Mouse (Mus musculus) forebrain, embryonic 13.5 days (tissue): ENCODE measurements around the gene Stxbp4. TPM values are rescaled to one million over a fixed set of nuclear protein-coding genes. Genes with fewer than 3 reads are reported as not detected.

Experiments used
- ATAC-seq: fragments of 200-750 bp; cut with Nextera tagmentation; 2 replicates; pipeline ENCODE4 v1.8.0; 2017
- H3K27ac ChIP-seq: fragments of 300-500 bp; sonication (generic); 2 replicates; pipeline ENCODE4 v1.5.1; 2015; ENCODE audit warnings: inconsistent platforms, mild to moderate bottlenecking, moderate library complexity
- H3K27me3 ChIP-seq: fragments of 300-500 bp; sonication (generic); 2 replicates; pipeline ENCODE4 v1.6.1; 2015; ENCODE audit warnings: mild to moderate bottlenecking, inconsistent platforms
- H3K36me3 ChIP-seq: fragments of 300-500 bp; sonication (generic); 2 replicates; pipeline ENCODE4 v1.6.1; 2015; ENCODE audit warnings: mild to moderate bottlenecking, inconsistent platforms; ENCODE audit not compliant: poor library complexity, severe bottlenecking
- H3K4me1 ChIP-seq: fragments of 300-500 bp; sonication (generic); 2 replicates; pipeline ENCODE4 v1.6.1; 2015; ENCODE audit warnings: inconsistent platforms
- H3K4me2 ChIP-seq: fragments of 300-500 bp; sonication (generic); 2 replicates; pipeline ENCODE4 v1.6.1; 2015; ENCODE audit warnings: inconsistent platforms, mild to moderate bottlenecking, moderate library complexity
- H3K4me3 ChIP-seq: fragments of 300-500 bp; sonication (generic); 2 replicates; pipeline ENCODE4 v1.5.1; 2015; ENCODE audit warnings: mild to moderate bottlenecking, inconsistent platforms
- H3K9ac ChIP-seq: fragments of 300-500 bp; sonication (generic); 2 replicates; pipeline ENCODE4 v1.6.1; 2015; ENCODE audit warnings: mild to moderate bottlenecking, inconsistent platforms
- H3K9me3 ChIP-seq: fragments of 300-500 bp; sonication (generic); replicated peaks from 2 replicates; pipeline ENCODE4 v1.6.1; 2016; ENCODE audit warnings: inconsistent platforms
- WGBS: fragments of 180-500 bp; shearing (Covaris S2); methylation state at CpG from one replicate; pipeline ENCODE4 v1.1.7; 2015; 5-methylcytosine and 5-hydroxymethylcytosine counted together
- polyA plus RNA-seq: library from polyadenylated mRNA; unstranded; fragments of >200 nt; fragmentation: Nextera tagmentation; extraction: Ambion mirVana; gene quantifications from 2 replicates; pipeline ENCODE4 v1.2.1, GENCODE M21; 2015

The Stxbp4 gene
- polyA plus RNA-seq, 1 experiment from 2014 or later: 29.4 TPM

DNA sequence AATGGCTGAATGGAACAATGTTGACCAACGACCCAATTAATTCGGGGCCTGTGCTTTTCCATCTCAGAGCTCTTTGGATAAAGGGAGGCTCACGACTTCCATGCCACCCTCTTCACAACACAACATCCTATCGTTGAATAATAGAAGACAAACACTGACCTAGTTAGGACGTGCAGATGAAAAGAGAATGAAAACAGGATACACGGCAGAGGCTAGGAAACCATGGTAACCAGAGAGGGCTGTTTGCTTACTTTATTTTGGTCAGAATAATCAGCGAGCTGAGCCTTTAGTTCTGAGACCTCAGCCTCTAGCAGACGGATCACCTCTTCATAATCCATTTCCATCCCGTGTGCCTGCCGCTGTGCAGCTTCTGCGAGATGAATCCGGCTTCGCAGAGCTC is 89.3 kb downstream of the Stxbp4 start:
- H3K4me1 ChIP-seq: peaks cover 39% of the 10 kb centered on the region
- 4% methylated on average over 13 of the region's 13 CpGs for WGBS
- H3K9me3 ChIP-seq: no peaks in the 10 kb centered on the region; the same call in 1 of the 2 replicates
- no peak overlapping the region for H3K27ac ChIP-seq
- peaks cover 10% of the 10 kb centered on the region for H3K36me3 ChIP-seq
- ATAC-seq: peak; percentile 83
- no peak overlapping the region for H3K4me3 ChIP-seq
- H3K4me2 ChIP-seq: peak overlapping the region; percentile 37; the same call in 1 of the 2 replicates
- H3K9ac ChIP-seq: no peak overlapping the region
- H3K27me3 ChIP-seq: peaks cover 41% of the 10 kb centered on the region

DNA sequence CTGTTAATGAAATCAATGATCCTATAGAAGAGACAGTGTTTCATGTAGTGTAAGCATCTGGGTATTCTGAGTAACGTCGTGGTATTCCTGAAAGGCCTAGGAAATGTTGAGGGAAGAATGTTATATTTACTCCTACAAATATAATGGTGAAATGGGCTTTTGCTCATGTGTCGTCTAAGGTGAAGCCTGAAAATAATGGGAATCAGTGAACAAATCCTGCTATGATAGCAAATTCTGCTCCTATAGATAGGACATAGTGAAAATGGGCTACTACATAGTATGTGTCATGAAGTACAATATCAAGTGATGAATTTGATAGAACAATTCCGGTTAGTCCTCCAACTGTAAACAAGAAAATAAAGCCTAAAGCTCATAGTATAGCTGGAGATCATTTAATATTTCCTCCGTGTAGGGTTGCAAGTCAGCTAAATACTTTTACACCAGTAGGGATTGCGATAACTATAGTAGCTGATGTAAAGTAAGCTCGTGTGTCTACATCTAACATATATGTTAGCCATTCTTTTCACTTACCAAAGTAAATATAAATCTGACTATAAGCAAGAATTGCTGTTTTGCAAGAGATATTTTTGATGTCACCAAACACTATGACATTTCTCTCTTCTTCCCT is 99.1 kb downstream of the Stxbp4 start:
- Histone ChIP-seq H3K4me2 (no peak overlapping the region), H3K27me3 (no peaks in the 10 kb centered on the region), H3K9ac (no peak overlapping the region), H3K4me3 (no peak overlapping the region), H3K36me3 (peaks cover 24% of the 10 kb centered on the region), H3K4me1 (no peaks in the 10 kb centered on the region), H3K9me3 (no peaks in the 10 kb centered on the region), H3K27ac (no peak overlapping the region)
- WGBS: 93% methylated on average over 7 of the region's 7 CpGs
- no peak for ATAC-seq

DNA sequence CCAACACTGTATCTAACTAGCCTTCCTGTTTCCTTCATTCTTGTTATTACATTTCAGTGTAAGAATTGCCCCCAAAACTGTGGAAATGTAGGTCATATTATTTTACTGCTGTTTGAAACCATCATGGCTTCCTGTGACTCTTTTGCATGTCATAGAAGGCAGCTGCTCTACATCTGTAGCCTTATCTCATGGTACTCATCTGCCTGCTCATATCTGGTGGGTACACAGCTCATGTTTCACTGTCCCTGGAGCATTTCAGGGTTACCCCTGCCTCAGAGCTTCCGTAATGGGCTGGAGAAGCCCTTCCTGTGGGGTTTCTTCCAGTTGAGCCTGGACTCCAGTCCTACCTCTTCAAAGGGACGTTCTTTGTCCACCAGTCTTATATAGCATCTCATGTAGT is 112.6 kb downstream of the Stxbp4 start:
- Histone ChIP-seq H3K27ac (no peak overlapping the region), H3K9ac (no peak overlapping the region), H3K36me3 (peaks cover 19% of the 10 kb centered on the region), H3K4me3 (no peak overlapping the region), H3K27me3 (no peaks in the 10 kb centered on the region), H3K4me1 (no peaks in the 10 kb centered on the region), H3K9me3 (no peaks in the 10 kb centered on the region), H3K4me2 (no peak overlapping the region)
- ATAC-seq: no peak
- WGBS: 96% methylated on average over 2 of the region's 2 CpGs

DNA sequence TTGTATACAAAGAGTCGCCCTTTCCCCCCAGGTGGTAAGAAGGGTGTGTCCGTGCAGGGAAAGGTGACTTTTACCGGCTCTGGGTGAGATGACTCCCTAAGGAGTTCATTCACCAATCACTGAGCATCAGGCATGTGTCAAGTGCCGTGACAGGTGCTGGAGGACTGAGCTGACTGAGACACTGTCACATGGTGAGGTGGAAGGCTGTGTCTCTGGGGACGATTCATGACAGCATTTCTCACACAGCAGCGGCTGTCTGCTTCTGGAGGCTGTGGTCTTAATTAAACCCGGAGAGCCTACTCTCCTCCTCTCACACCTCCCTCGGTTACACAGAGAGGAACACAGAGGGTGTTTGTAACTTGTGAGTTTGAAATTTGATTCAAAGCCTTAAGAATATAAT is 116.8 kb downstream of the Stxbp4 start:
- Histone ChIP-seq H3K27me3 (no peaks in the 10 kb centered on the region), H3K4me1 (no peaks in the 10 kb centered on the region), H3K4me3 (no peak overlapping the region), H3K27ac (no peak overlapping the region), H3K4me2 (no peak overlapping the region), H3K9me3 (no peaks in the 10 kb centered on the region), H3K36me3 (peaks cover 16% of the 10 kb centered on the region), H3K9ac (no peak overlapping the region)
- no peak for ATAC-seq
- WGBS: 58% methylated on average over 8 of the region's 8 CpGs

DNA sequence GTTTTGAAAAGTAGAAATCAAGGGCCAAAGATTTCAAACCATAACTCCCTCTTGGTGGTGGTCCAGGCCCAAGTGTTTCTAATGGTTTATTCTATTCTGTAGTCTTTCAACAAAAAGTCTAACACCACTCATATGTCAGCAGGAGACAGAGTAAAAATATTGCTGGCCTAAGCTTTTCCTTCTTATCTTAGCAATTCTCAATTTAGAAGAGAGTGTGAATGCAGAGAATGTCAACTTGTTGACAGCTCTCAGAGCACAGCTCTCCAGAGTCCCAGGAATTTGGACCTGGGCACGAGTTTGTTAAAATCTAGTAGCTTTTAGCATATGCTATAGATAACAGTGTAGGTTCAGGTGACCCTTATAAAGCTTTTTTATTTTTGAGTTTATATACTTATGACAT is 120.1 kb downstream of the Stxbp4 start:
- H3K36me3 ChIP-seq: peaks cover 15% of the 10 kb centered on the region
- no peak overlapping the region for H3K9ac ChIP-seq
- H3K9me3 ChIP-seq: no peaks in the 10 kb centered on the region
- H3K4me2 ChIP-seq: no peak overlapping the region
- no peak for ATAC-seq
- H3K4me3 ChIP-seq: no peak overlapping the region
- H3K4me1 ChIP-seq: no peaks in the 10 kb centered on the region
- H3K27me3 ChIP-seq: no peaks in the 10 kb centered on the region
- no peak overlapping the region for H3K27ac ChIP-seq
- WGBS: 89% methylated on average over 1 of the region's 1 CpGs

DNA sequence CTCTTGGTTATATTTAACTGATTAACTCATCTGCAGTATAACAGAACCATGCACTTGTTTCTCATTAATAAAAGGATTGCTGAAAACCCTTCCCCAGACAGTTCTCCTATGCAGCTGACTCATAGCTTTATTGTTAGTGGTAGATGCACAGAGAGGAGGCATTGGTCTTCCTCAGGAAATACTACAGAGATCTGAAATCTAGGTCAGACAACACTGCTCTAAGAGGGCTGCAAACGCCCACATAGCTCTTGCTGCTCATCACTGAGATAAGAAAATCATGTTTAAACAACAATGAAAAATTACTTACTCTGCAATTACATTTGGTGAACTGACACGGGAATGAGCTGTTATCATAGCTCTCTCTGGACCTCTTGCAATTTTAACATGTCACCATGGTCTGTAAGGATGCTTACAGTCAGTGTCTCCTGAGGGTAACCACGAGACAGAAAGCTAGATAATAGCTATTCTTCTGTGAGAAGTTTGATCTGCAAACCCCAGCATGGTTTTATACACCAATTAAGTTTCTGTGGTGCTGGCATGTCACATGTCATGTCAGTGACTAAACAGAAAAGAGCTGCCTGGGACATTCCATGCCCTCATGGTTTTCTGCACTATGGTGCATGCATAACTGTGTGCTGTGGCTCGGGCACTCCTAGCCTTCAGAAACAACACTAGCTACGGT is 125.2 kb downstream of the Stxbp4 start:
- Histone ChIP-seq H3K27me3 (no peaks in the 10 kb centered on the region), H3K9me3 (no peaks in the 10 kb centered on the region), H3K4me2 (no peak overlapping the region), H3K36me3 (peaks cover 12% of the 10 kb centered on the region), H3K9ac (no peak overlapping the region), H3K4me1 (no peaks in the 10 kb centered on the region), H3K4me3 (no peak overlapping the region), H3K27ac (no peak overlapping the region)
- WGBS: 79% methylated on average over 5 of the region's 5 CpGs
- no peak for ATAC-seq

DNA sequence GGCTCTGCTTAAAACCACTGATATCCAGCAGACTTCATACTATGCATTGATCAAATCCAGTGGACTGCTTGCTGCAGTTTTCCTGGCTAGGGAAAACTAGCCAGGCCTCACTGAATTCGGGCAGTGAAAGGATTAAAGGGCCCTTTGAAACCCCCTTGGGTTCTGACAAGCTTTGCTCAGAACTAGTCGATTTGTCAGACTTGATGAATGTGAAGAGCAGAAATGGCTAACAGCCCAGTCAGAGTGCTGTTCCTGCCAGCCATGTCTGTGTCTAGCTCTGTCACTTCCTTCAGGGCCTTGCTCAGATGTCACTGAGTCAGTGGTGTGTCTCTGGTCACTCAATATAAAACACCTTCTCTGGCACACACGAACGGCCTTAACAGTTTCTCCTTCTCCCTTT is 136.0 kb downstream of the Stxbp4 start:
- H3K4me3 ChIP-seq: no peak overlapping the region
- H3K27ac ChIP-seq: no peak overlapping the region
- no peaks in the 10 kb centered on the region for H3K27me3 ChIP-seq
- no peak overlapping the region for H3K9ac ChIP-seq
- no peak overlapping the region for H3K4me2 ChIP-seq
- no peak for ATAC-seq
- no peaks in the 10 kb centered on the region for H3K9me3 ChIP-seq
- 77% methylated on average over 4 of the region's 4 CpGs for WGBS
- no peaks in the 10 kb centered on the region for H3K36me3 ChIP-seq
- no peaks in the 10 kb centered on the region for H3K4me1 ChIP-seq

DNA sequence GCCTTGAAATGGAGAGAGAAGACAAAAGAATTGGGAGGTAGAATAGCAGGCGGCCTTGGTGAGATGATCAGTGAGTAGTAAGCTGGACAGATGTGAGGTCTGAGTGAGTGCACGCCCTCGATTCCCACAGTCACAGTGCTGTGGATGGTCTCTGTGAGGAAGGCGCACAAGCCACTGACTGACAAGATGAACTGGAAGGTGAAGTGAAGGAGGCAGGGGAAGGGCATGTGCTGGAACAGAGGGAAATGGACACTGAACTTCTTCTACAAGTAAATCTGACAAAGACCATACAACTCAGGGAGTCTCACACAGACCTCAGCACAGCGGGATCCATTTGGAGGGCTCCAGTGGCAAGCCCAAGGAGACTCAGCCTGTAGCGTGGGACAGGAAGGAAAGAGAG is 138.0 kb downstream of the Stxbp4 start:
- Histone ChIP-seq H3K4me3 (no peak overlapping the region), H3K27ac (no peak overlapping the region), H3K36me3 (no peaks in the 10 kb centered on the region), H3K4me1 (no peaks in the 10 kb centered on the region), H3K27me3 (no peaks in the 10 kb centered on the region), H3K9ac (no peak overlapping the region), H3K4me2 (no peak overlapping the region), H3K9me3 (no peaks in the 10 kb centered on the region)
- ATAC-seq: no peak
- 92% methylated on average over 6 of the region's 6 CpGs for WGBS

DNA sequence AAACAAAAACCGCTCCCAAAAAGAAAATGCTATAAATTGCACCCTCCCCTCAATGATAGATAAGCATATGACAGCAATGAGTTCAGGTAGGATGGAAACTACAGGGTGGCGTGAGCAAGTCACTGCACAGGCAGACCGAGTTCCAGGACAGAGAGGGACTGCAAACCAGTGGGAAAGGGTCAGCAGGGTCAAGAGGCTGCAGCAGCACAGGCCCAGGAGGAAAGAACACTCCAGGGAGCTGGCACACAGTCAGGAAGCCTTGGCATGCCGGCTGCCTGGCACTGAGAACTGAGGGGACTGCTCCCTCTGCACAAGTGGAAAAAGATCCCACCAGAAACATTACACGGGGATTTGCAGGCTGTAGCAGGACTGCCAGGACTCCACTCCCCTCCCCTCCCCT is 139.4 kb downstream of the Stxbp4 start:
- H3K27me3 ChIP-seq: no peaks in the 10 kb centered on the region
- no peaks in the 10 kb centered on the region for H3K9me3 ChIP-seq
- no peak for ATAC-seq
- H3K36me3 ChIP-seq: peaks cover 5% of the 10 kb centered on the region; the same call in 1 of the 2 replicates
- no peak overlapping the region for H3K4me3 ChIP-seq
- H3K27ac ChIP-seq: no peak overlapping the region
- H3K4me1 ChIP-seq: no peaks in the 10 kb centered on the region
- no peak overlapping the region for H3K4me2 ChIP-seq
- no peak overlapping the region for H3K9ac ChIP-seq
- 64% methylated on average over 5 of the region's 5 CpGs for WGBS

DNA sequence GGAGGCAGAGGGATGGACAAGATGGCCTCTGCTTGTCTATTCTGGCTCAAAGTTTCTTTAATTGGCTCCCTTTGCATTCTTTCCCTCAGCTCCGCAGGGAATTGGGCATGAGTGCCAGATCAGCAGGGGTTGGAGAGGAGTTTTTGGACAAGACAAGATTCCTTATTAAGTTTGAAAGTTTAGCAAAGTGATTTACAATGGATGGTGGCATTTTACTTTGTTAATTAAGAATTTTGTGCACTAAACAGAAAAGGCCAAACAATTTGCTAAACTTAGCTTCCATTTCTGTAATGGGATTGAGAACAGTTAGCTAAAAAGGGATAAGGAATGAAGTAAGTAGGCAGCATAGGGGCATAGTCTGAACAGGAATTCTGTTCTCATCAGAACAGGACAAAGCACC is 142.9 kb downstream of the Stxbp4 start:
- no peaks in the 10 kb centered on the region for H3K4me1 ChIP-seq
- H3K27ac ChIP-seq: no peak overlapping the region
- H3K4me3 ChIP-seq: no peak overlapping the region
- H3K27me3 ChIP-seq: no peaks in the 10 kb centered on the region
- H3K9ac ChIP-seq: no peak overlapping the region
- H3K4me2 ChIP-seq: no peak overlapping the region
- no peak for ATAC-seq
- WGBS: 29% methylated on average over 1 of the region's 1 CpGs
- H3K36me3 ChIP-seq: peaks cover 14% of the 10 kb centered on the region; the same call in 1 of the 2 replicates
- H3K9me3 ChIP-seq: no peaks in the 10 kb centered on the region

DNA sequence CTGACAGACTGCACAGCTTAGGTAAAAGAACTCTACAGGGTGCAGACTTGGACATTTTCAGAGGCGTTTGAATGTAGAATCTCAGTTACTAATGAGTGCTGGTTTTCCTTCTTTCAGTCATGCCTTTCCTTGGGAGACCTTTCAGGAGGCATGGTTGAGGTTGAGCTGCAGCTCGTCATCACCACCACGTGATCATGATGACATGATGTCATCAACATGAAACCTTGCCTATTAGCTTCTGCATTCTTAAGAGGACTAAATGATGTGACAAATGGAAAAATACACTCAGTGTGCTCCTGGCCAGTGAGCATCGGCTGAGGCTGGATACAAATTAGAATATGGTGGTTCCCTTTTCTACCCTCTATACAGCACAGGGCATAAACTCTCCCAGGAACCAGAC is 145.4 kb downstream of the Stxbp4 start:
- no peak overlapping the region for H3K9ac ChIP-seq
- no peak overlapping the region for H3K4me3 ChIP-seq
- H3K4me1 ChIP-seq: no peaks in the 10 kb centered on the region
- no peaks in the 10 kb centered on the region for H3K9me3 ChIP-seq
- no peak for ATAC-seq
- no peak overlapping the region for H3K4me2 ChIP-seq
- no peak overlapping the region for H3K27ac ChIP-seq
- H3K36me3 ChIP-seq: peaks cover 24% of the 10 kb centered on the region; the same call in 1 of the 2 replicates
- H3K27me3 ChIP-seq: 0 out of 2 replicates have a peak, but pooled peaks cover 6% of the 10 kb centered on the region
- WGBS: 92% methylated on average over 4 of the region's 4 CpGs

DNA sequence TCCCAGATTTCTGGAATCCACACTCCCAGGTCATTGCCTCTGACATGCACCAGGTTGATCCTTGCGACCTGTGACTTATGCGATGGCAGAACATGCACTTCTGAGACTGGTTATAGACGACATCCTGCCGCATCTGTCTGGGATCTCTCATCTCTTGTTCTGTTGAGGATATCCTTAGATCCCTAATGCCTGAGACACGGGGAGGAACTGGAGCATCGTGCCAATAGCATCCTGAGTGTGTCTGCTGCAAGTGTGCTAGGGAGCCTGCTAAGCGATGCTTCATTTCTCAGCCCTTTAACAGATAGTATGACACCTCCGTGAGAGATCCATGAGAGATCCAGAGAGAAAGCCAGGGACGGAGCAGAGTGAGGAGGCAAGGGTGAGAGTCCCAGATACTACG is 148.7 kb downstream of the Stxbp4 start:
- ATAC-seq: no peak
- H3K4me1 ChIP-seq: peaks cover 9% of the 10 kb centered on the region
- H3K9ac ChIP-seq: no peak overlapping the region
- H3K4me2 ChIP-seq: no peak overlapping the region
- H3K27me3 ChIP-seq: 0 out of 2 replicates have a peak, but pooled peaks cover 6% of the 10 kb centered on the region
- H3K27ac ChIP-seq: no peak overlapping the region
- 97% methylated on average over 10 of the region's 10 CpGs for WGBS
- H3K36me3 ChIP-seq: peaks cover 27% of the 10 kb centered on the region; the same call in 1 of the 2 replicates
- H3K4me3 ChIP-seq: no peak overlapping the region
- H3K9me3 ChIP-seq: no peaks in the 10 kb centered on the region
